Mouse (Mus musculus) spleen, adult 2 months (tissue): ENCODE results near the gene Grik4. TPM values are rescaled to one million over a fixed set of nuclear protein-coding genes. Genes with fewer than 3 reads are reported as not detected.

Source experiments
- DNase-seq, 2 experiments: peaks; one replicate each; pipeline versions ENCODE4 v3.0.0 to v3.0.0-alpha.2; 2012 to 2021; ENCODE audit warnings: low spot score in 2 of 2, low read depth in 1 of 2
- H3K27ac ChIP-seq: fragments of 200-500 bp; 2 replicates; pipeline ENCODE4 v1.5.1; 2012; ENCODE audit warnings: low read length, inconsistent platforms; ENCODE audit not compliant: insufficient read depth
- H3K27me3 ChIP-seq: fragments of 200-500 bp; 2 replicates; pipeline ENCODE4 v1.6.1; 2012; ENCODE audit warnings: mild to moderate bottlenecking, moderate library complexity, low read length, inconsistent platforms; ENCODE audit not compliant: control insufficient read depth, insufficient read depth
- H3K36me3 ChIP-seq: fragments of 200-500 bp; 2 replicates; pipeline ENCODE4 v1.6.1; 2012; ENCODE audit warnings: mild to moderate bottlenecking, low read length, inconsistent platforms; ENCODE audit not compliant: control insufficient read depth, insufficient read depth
- H3K4me1 ChIP-seq: fragments of 200-500 bp; 2 replicates; pipeline ENCODE4 v1.6.1; 2011; ENCODE audit warnings: inconsistent platforms; ENCODE audit not compliant: control insufficient read depth, insufficient read depth, insufficient read length
- H3K4me3 ChIP-seq: fragments of 200-500 bp; 2 replicates; pipeline ENCODE4 v1.5.1; 2011; ENCODE audit warnings: mild to moderate bottlenecking, inconsistent platforms; ENCODE audit not compliant: insufficient read depth, insufficient read length; ENCODE audit errors: extremely low read depth
- CTCF ChIP-seq: fragments of 200-500 bp; IDR thresholded peaks from 2 replicates; pipeline ENCODE4 v1.5.1; 2011; ENCODE audit warnings: mild to moderate bottlenecking, inconsistent platforms; ENCODE audit not compliant: insufficient read depth, insufficient read length, insufficient replicate concordance; ENCODE audit errors: extremely low read depth
- POLR2A ChIP-seq: fragments of 200-500 bp; IDR thresholded peaks from 2 replicates; pipeline ENCODE4 v1.6.1; 2011; ENCODE audit warnings: low read depth, low read length, inconsistent platforms
- WGBS: fragments of 180-500 bp; shearing (Covaris S2); methylation state at CpG from one replicate; pipeline ENCODE4 v1.1.7; 2018; 5-methylcytosine and 5-hydroxymethylcytosine counted together
- polyA plus RNA-seq: library from polyadenylated mRNA; depleted of rRNA; stranded (reverse); fragments of >200 nt; gene quantifications from 2 replicates; pipeline ENCODE4 v1.2.3, GENCODE M21; 2012

Gene Grik4
- polyA plus RNA-seq, 1 experiment: 0.19 TPM

DNA sequence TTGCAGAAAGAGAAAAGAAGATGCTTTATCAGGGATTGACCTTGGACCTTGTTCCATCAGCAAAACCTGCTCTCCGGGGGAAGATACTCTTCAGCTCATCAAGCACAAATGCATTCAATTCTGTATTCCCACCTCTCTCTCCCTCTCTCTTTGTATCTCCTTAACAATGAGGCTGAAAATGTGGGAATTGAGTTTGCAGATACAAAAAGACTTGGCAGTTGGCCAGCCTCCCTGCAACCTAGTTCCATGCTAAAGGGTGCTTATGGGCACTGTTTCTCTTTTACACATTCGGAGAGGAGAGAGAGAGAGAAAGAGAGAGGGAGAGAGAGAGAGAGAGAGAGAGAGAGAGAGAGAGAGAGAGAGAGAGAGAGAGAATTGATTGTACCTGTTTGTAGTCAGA, 273.7 kb downstream of the Grik4 start:
- Histone ChIP-seq H3K27ac (no peak overlapping the region), H3K36me3 (no peaks in the 10 kb centered on the region), H3K4me3 (no peak overlapping the region), H3K4me1 (0 out of 2 replicates have a peak, but pooled peaks cover 3% of the 10 kb centered on the region), H3K27me3 (no peaks in the 10 kb centered on the region)
- no peak for DNase-seq
- TF ChIP-seq CTCF (no peak), POLR2A (no peak)
- WGBS: 86% methylated on average over 2 of the region's 2 CpGs

DNA sequence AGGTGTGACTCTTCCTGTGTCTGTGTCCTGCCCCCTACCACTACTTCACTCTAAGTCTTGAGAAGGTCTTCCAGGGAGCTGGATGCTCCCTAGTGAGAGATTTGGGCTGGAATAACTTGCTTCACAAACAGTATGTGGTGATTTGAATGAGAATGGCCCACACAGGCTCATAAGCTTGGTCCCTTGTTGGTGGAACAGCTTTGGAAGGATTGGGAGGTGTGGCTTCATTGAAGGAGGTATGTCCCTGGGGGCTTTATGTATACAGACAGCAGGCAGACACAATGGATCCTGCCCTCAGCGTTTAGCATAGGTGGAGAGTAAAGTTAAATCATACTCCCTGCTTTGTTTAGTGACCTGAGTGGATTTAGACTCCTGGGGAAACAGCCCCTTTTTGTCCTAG, 282.8 kb downstream of the Grik4 start:
- Histone ChIP-seq H3K27ac (no peak overlapping the region), H3K4me3 (no peak overlapping the region), H3K27me3 (no peaks in the 10 kb centered on the region), H3K36me3 (no peaks in the 10 kb centered on the region), H3K4me1 (no peaks in the 10 kb centered on the region)
- TF ChIP-seq POLR2A (no peak), CTCF (no peak)
- DNase-seq: no peak
- 61% methylated on average over 1 of the region's 1 CpGs for WGBS

DNA sequence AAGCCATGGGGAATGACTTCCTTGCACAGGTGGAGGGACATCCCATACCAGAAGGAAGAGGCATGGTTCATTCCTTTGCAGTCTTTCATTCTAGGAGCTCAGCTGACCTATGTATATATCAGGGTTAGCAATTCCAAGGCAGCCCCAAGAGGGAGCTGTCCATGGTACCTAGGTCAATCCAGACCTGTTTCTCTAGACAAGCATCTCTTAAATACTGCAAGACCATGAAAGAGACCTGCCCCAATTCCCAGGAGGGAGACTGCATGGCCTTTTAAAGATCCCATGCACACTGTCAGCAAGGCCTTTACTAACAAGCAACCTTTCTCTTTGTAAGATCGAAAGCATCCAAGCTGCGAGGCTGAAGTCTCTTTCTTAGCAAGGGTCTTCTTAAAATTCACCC, 291.5 kb downstream of the Grik4 start:
- Histone ChIP-seq H3K27ac (no peak overlapping the region), H3K4me1 (no peaks in the 10 kb centered on the region), H3K4me3 (no peak overlapping the region), H3K27me3 (no peaks in the 10 kb centered on the region), H3K36me3 (no peaks in the 10 kb centered on the region)
- WGBS: 81% methylated on average over 2 of the region's 2 CpGs
- TF ChIP-seq CTCF (no peak), POLR2A (no peak)
- no peak for DNase-seq

DNA sequence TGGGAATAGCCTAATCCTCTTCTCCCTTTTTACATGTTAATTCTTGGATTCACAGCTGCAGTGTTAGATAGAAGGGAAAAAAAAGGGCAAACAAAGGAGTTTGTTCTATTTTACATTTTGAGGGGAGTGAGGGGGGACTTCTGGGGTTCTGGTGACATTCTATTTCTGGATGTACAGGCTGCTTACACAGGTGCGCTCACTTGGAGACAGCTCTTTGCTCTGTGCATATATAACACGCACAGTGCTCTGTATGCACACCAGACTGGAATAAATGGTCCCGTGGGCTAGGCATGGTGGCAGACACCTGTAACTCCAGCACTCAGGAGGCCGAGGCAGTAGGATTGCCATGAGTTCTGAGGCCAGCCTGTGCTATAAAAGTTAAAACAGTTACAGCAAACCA, 292.0 kb downstream of the Grik4 start:
- no peak overlapping the region for H3K4me3 ChIP-seq
- H3K27ac ChIP-seq: no peak overlapping the region
- H3K36me3 ChIP-seq: no peaks in the 10 kb centered on the region
- 64% methylated on average over 4 of the region's 4 CpGs for WGBS
- DNase-seq: no peak
- TF ChIP-seq CTCF (no peak), POLR2A (no peak)
- no peaks in the 10 kb centered on the region for H3K4me1 ChIP-seq
- H3K27me3 ChIP-seq: no peaks in the 10 kb centered on the region

DNA sequence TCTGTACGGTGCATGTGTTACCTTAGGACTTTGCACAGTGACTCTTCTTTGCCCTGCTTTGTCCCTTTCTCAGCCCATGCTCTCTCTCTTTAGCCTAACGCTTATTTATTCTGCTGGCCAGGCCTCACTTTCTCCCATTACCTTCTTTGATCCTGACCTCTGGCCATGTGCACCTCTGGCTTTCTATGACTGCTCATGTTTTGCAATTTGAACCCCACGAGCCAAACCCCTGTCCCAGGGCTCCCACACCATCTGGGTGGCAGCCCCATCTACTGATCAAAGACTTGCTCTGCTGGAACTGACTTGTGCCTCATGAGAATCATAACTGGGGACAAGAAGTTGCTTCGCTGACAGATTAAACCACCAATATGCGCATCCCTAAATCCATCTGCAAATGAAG, 294.4 kb downstream of the Grik4 start:
- no peaks in the 10 kb centered on the region for H3K4me1 ChIP-seq
- TF ChIP-seq POLR2A (no peak), CTCF (no peak)
- no peaks in the 10 kb centered on the region for H3K36me3 ChIP-seq
- no peak overlapping the region for H3K4me3 ChIP-seq
- no peak overlapping the region for H3K27ac ChIP-seq
- no peaks in the 10 kb centered on the region for H3K27me3 ChIP-seq
- WGBS: 72% methylated on average over 5 of the region's 5 CpGs
- no peak for DNase-seq

DNA sequence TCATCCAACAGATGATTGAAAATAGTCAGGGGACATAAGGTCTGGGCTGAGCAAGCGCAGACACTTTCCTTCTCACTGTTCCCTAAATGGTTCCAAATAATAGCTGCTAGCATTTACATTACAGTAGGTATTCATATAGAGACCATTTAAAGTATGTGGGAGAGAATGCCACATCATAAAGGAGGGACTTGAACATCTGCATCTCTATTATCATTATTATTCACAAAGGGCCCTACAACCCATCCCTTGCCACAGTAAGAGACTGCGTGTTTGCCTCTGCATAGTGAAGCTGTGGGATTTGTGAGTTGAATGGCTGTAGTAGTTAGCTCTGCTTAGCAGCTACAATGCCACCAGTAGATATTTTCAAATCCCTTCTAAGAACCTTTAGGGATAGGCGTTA, 296.2 kb downstream of the Grik4 start:
- Histone ChIP-seq H3K36me3 (no peaks in the 10 kb centered on the region), H3K27ac (no peak overlapping the region), H3K27me3 (no peaks in the 10 kb centered on the region), H3K4me1 (no peaks in the 10 kb centered on the region), H3K4me3 (no peak overlapping the region)
- no peak for DNase-seq
- WGBS: 87% methylated on average over 3 of the region's 3 CpGs
- no peak for TF ChIP-seq CTCF
- TF ChIP-seq POLR2A: no peak

DNA sequence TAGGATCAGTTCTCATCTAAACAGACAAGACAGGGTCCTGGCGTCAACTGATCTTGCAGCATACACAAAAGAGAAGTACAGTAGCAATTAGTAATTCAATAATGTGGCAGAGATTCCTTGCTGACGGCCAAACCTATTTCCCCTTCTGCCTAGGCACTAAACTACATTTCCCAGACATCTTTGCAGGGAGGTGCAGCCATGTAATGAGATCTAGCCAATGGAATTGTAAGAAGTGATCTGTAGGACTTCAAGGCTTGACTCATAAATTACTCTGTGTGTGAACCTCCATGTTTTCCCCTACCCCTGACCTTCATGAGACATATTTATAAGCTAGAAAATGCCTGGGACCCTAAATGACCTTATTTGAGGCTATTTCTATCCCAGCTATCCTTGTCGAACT, 296.7 kb downstream of the Grik4 start:
- Histone ChIP-seq H3K27ac (no peak overlapping the region), H3K36me3 (no peaks in the 10 kb centered on the region), H3K4me1 (no peaks in the 10 kb centered on the region), H3K27me3 (no peaks in the 10 kb centered on the region), H3K4me3 (no peak overlapping the region)
- no peak for DNase-seq
- TF ChIP-seq POLR2A: no peak
- TF ChIP-seq CTCF: no peak
- whole genome bisulfite sequencing: 61% methylated on average over 3 of the region's 3 CpGs

DNA sequence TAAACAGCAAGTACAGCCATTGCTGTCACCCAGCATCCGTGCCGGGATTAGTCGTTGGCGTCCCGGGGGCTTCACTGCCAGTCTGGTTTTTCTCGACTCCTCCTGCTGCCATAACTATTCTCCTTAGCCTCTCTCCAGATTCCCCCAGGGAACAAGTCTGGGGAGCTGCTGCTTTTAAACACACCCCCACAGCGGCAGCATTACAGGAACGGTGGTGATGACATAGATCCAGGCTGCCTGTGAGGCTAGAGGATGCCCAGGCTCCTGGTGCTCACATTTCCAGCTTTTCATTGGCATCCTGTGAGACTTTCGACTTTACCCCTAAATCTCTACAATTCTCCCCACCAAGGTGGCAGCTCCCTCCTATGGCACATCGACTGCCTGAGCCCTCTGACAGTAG, 297.5 kb downstream of the Grik4 start:
- Histone ChIP-seq H3K4me3 (no peak overlapping the region), H3K4me1 (no peaks in the 10 kb centered on the region), H3K27ac (no peak overlapping the region), H3K27me3 (no peaks in the 10 kb centered on the region), H3K36me3 (no peaks in the 10 kb centered on the region)
- DNase-seq: no peak
- TF ChIP-seq CTCF: no peak
- TF ChIP-seq POLR2A: no peak
- WGBS: 79% methylated on average over 10 of the region's 10 CpGs
